Mouse (Mus musculus): ENCODE measurements around the gene Olfr355. TPM values are rescaled to one million over a fixed set of nuclear protein-coding genes. Genes with fewer than 3 reads are reported as not detected.

Gene Olfr355
- not detected for polyA plus RNA-seq (2015; fragmentation: Illumina TruSeq; extraction: RNeasy Lipid Tissue Mini Kit (QIAGEN cat#74804); ENCODE audit: low read depth, low replicate concordance)

DNA sequence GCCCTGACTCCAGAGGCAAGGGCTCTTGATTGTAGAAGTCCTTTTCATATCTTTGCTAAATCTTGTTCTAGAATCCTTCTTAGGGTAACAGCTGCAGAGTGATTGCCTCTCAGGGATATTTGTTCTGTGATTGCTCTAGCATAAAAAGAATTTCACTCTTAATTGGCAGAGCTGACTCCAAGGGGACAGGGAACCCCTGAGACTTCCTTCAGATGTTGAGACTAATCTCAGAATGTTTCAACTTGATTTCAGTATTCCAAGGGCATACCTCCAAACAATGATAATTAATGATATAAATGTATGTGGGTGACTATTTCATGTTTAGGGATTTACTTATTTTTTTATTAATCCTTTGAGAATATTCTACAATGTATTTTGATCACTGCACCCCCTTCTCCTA is at the start of gene Olfr355:
TSS of gene Olfr355 (minus strand) at position 101 of the 400 bp plus-strand sequence.

DNA sequence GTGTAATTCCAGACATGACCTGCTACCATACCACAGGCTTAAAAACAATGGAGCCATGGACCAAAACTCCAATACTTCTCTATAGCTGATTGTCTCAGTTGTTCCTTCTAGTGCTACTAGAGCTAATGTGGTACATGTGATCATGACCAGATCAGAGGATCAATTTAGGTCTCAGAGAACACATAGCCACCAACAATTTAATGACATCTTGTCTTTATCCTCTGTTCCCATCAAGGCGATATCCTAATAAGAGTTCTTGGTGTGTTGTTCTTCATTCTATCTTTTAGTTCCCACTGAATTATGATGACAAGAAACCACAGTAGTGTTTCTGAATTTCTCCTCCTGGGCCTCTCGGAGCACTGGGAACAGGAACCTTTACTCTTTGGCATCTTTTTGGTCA is 8.1 kb upstream of the Olfr355 start, which contains the start of gene Olfr356:
TSS of gene Olfr356 (plus strand) at position 301 of the 400 bp plus-strand sequence.

DNA sequence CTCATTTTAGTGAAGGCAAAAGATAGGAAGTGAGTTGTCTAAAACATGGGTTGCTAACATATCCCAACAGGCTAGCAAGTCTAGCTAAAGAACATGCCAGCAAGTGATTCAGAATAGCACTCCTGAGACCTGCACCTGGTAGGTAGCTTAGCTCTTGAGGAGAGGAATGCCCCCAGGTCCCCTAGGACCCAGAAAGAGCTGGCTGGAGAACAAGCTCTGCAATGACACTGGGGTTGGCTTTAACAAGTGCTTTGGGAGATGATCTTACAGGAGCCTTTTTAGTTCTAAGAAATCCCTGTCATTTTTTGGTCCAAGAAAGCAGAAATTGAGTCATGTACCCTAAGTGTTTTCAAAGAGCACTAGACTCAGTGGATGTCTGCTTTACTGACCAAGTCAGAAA is 23.3 kb downstream of the Olfr355 start, which contains the start of gene Olfr354:
TSS of gene Olfr354 (plus strand) at position 301 of the 400 bp plus-strand sequence.

DNA sequence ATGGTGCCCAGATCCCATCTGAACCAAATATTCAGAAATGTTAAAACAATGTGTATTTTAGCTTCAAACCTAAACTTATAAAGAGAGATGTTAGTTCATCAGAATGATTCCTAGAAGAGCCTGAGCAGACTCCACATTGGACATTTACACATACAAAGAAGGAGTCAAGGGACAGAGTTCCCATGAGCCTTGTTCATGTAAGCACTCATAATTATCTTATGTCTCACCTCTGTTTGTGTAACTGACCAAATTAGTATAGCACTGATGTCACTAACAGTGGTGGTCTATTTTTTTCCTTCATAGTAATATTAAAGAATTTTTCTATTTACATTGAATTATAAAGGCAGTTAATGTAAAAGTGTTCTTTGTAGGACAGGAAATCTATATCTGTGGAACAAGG is 35.9 kb downstream of the Olfr355 start, which contains the start of gene Olfr353:
TSS of gene Olfr353 (minus strand) at position 101 of the 400 bp plus-strand sequence.

Other genes with a start within 250 kb of the Olfr355 start
- not detected for gene Olfr346, start 243.1 kb downstream of the Olfr355 start, polyA plus RNA-seq (2015; fragmentation: Illumina TruSeq; extraction: RNeasy Lipid Tissue Mini Kit (QIAGEN cat#74804); ENCODE audit: low read depth, low replicate concordance)
- not detected for gene Olfr347, start 197.0 kb downstream of the Olfr355 start, polyA plus RNA-seq (2015; fragmentation: Illumina TruSeq; extraction: RNeasy Lipid Tissue Mini Kit (QIAGEN cat#74804); ENCODE audit: low read depth, low replicate concordance)
- not detected for gene Olfr348, start 144.6 kb downstream of the Olfr355 start, polyA plus RNA-seq (2015; fragmentation: Illumina TruSeq; extraction: RNeasy Lipid Tissue Mini Kit (QIAGEN cat#74804); ENCODE audit: low read depth, low replicate concordance)
- gene Olfr50, start 138.4 kb downstream of the Olfr355 start, polyA plus RNA-seq (2015; fragmentation: Illumina TruSeq; extraction: RNeasy Lipid Tissue Mini Kit (QIAGEN cat#74804); ENCODE audit: low read depth, low replicate concordance), result not detected
- gene Olfr3, start 111.9 kb downstream of the Olfr355 start, polyA plus RNA-seq (2015; fragmentation: Illumina TruSeq; extraction: RNeasy Lipid Tissue Mini Kit (QIAGEN cat#74804); ENCODE audit: low read depth, low replicate concordance), result not detected
- not detected for gene Olfr350, start 82.6 kb downstream of the Olfr355 start, polyA plus RNA-seq (2015; fragmentation: Illumina TruSeq; extraction: RNeasy Lipid Tissue Mini Kit (QIAGEN cat#74804); ENCODE audit: low read depth, low replicate concordance)
- gene Olfr351, start 66.2 kb downstream of the Olfr355 start, polyA plus RNA-seq (2015; fragmentation: Illumina TruSeq; extraction: RNeasy Lipid Tissue Mini Kit (QIAGEN cat#74804); ENCODE audit: low read depth, low replicate concordance), result not detected
- not detected for gene Olfr352, start 60.4 kb downstream of the Olfr355 start, polyA plus RNA-seq (2015; fragmentation: Illumina TruSeq; extraction: RNeasy Lipid Tissue Mini Kit (QIAGEN cat#74804); ENCODE audit: low read depth, low replicate concordance)
- not detected for gene Olfr353, start 36.0 kb downstream of the Olfr355 start, polyA plus RNA-seq (2015; fragmentation: Illumina TruSeq; extraction: RNeasy Lipid Tissue Mini Kit (QIAGEN cat#74804); ENCODE audit: low read depth, low replicate concordance)
- not detected for gene Olfr354, start 23.2 kb downstream of the Olfr355 start, polyA plus RNA-seq (2015; fragmentation: Illumina TruSeq; extraction: RNeasy Lipid Tissue Mini Kit (QIAGEN cat#74804); ENCODE audit: low read depth, low replicate concordance)
- not detected for gene Olfr356, start 8.2 kb upstream of the Olfr355 start, polyA plus RNA-seq (2015; fragmentation: Illumina TruSeq; extraction: RNeasy Lipid Tissue Mini Kit (QIAGEN cat#74804); ENCODE audit: low read depth, low replicate concordance)
- not detected for gene Olfr357, start 64.9 kb upstream of the Olfr355 start, polyA plus RNA-seq (2015; fragmentation: Illumina TruSeq; extraction: RNeasy Lipid Tissue Mini Kit (QIAGEN cat#74804); ENCODE audit: low read depth, low replicate concordance)
- gene Olfr358, start 80.4 kb upstream of the Olfr355 start, polyA plus RNA-seq (2015; fragmentation: Illumina TruSeq; extraction: RNeasy Lipid Tissue Mini Kit (QIAGEN cat#74804); ENCODE audit: low read depth, low replicate concordance), result not detected
- gene Olfr360, start 136.8 kb upstream of the Olfr355 start, polyA plus RNA-seq (2015; fragmentation: Illumina TruSeq; extraction: RNeasy Lipid Tissue Mini Kit (QIAGEN cat#74804); ENCODE audit: low read depth, low replicate concordance), result not detected
- gene Olfr361, start 160.4 kb upstream of the Olfr355 start, polyA plus RNA-seq (2015; fragmentation: Illumina TruSeq; extraction: RNeasy Lipid Tissue Mini Kit (QIAGEN cat#74804); ENCODE audit: low read depth, low replicate concordance), result not detected
- gene Olfr362, start 189.0 kb upstream of the Olfr355 start, polyA plus RNA-seq (2015; fragmentation: Illumina TruSeq; extraction: RNeasy Lipid Tissue Mini Kit (QIAGEN cat#74804); ENCODE audit: low read depth, low replicate concordance), result not detected
- not detected for gene Olfr364-ps1, start 210.4 kb upstream of the Olfr355 start, polyA plus RNA-seq (2015; fragmentation: Illumina TruSeq; extraction: RNeasy Lipid Tissue Mini Kit (QIAGEN cat#74804); ENCODE audit: low read depth, low replicate concordance)

Data from brain, adult 10 weeks (tissue).